Mouse (Mus musculus) embryonic fibroblast, embryonic 13.5 days (primary cell): ENCODE results near the gene Tctex1d2.

Source experiments
- CTCF ChIP-seq: IDR thresholded peaks from 2 replicates; pipeline ENCODE4 v1.5.1; 2011; ENCODE audit warnings: mild to moderate bottlenecking, control low read depth, low read length, moderate library complexity, borderline replicate concordance; ENCODE audit not compliant: insufficient read depth
- POLR2A ChIP-seq: IDR thresholded peaks from 2 replicates; pipeline ENCODE4 v1.6.1; 2011; ENCODE audit warnings: low read depth, mild to moderate bottlenecking, control low read depth, low read length, moderate library complexity

- no peak for TF ChIP-seq CTCF
- no peak for TF ChIP-seq POLR2A
These were observed 52.9 kb downstream of the Tctex1d2 start for GRCm38 (mm10) chr16:32472276-32473015.
